Mouse (Mus musculus) bone marrow, adult 2 months (tissue): ENCODE measurements around the gene Gm3500. TPM values are rescaled to one million over a fixed set of nuclear protein-coding genes. Genes with fewer than 3 reads are reported as not detected.
"Not testable (repeated sequence)": the region's sequence is repeated elsewhere in the genome, so short reads cannot be mapped to it uniquely, and the experiment has no call there.

Experiments used
- H3K27ac ChIP-seq: fragments of 200-500 bp; 2 replicates; pipeline ENCODE4 v1.5.1; 2012; ENCODE audit warnings: low read depth, mild to moderate bottlenecking, control low read depth, inconsistent platforms, low read length; ENCODE audit not compliant: control insufficient read depth, poor library complexity, insufficient read depth
- H3K4me1 ChIP-seq: fragments of 200-500 bp; 2 replicates; pipeline ENCODE4 v1.6.1; 2011; ENCODE audit warnings: low read length; ENCODE audit not compliant: control insufficient read depth, insufficient read depth
- H3K4me3 ChIP-seq: fragments of 200-500 bp; replicated peaks from 2 replicates; pipeline ENCODE3; 2011; ENCODE audit warnings: mild to moderate bottlenecking, low read depth, low read length, control low read depth; ENCODE audit not compliant: control insufficient read depth
- WGBS: fragments of 180-500 bp; shearing (Covaris S2); methylation state at CpG from one replicate; pipeline ENCODE4 v1.1.7; 2018; 5-methylcytosine and 5-hydroxymethylcytosine counted together
- polyA plus RNA-seq: library from polyadenylated mRNA; stranded (reverse); fragments of >200 nt; gene quantifications from 2 replicates; pipeline ENCODE4 v1.2.4, GENCODE M21; 2011; ENCODE audit warnings: low replicate concordance; ENCODE audit not compliant: missing spikeins, insufficient read depth, insufficient read length

Gm3500 gene
- not detected in 2 replicates for polyA plus RNA-seq

- H3K4me3 ChIP-seq, H3K4me1 ChIP-seq, H3K27ac ChIP-seq: not testable (repeated sequence)
- WGBS = no CpG with 5 or more reads among the region's 37 CpGs
Observed at GRCm38 (mm10) chr14:5388949-5389348, at the start of gene Gm3500. Gm3500 (minus strand) TSS chr14:5389049.

- not testable (repeated sequence) for H3K4me1 ChIP-seq, H3K27ac ChIP-seq, H3K4me3 ChIP-seq
- no CpG with 5 or more reads among the region's 2 CpGs for WGBS
Observed at GRCm38 (mm10) chr14:5334828-5335227, 54.0 kb downstream of the Gm3500 start, which contains the start of gene Gm3542. Gm3542 (minus strand) TSS chr14:5334928.

Other genes starting within 250 kb of the Gm3500 start
- gene Gm3317, start 224.5 kb downstream of the Gm3500 start, polyA plus RNA-seq = not detected in 2 replicates
- gene Gm8271, start 203.3 kb downstream of the Gm3500 start, polyA plus RNA-seq = not detected in 2 replicates
- not detected in 2 replicates for gene Gm3526, start 128.5 kb downstream of the Gm3500 start, polyA plus RNA-seq
- gene Gm3542, start 54.1 kb downstream of the Gm3500 start, polyA plus RNA-seq = not detected in 2 replicates
- gene Gm3194, start 66.4 kb upstream of the Gm3500 start, polyA plus RNA-seq = not detected in 2 replicates
- gene Gm8246, start 88.8 kb upstream of the Gm3500 start, polyA plus RNA-seq = not detected in 2 replicates
- gene Gm3187, start 95.2 kb upstream of the Gm3500 start, polyA plus RNA-seq = not detected in 2 replicates
- not detected in 2 replicates for gene Gm3488, start 112.6 kb upstream of the Gm3500 start, polyA plus RNA-seq
- not detected in 2 replicates for gene Gm3532, start 149.4 kb upstream of the Gm3500 start, polyA plus RNA-seq
- gene Gm8265, start 244.0 kb upstream of the Gm3500 start, polyA plus RNA-seq = not detected in 2 replicates